Mouse (Mus musculus) megakaryocyte-erythroid progenitor cell, adult 5-6 weeks (primary cell): ENCODE data around the gene Tram1l1. TPM values are rescaled to one million over a fixed set of nuclear protein-coding genes. Genes with fewer than 3 reads are reported as not detected.
A peak's percentile ranks its signal among the peaks of the same experiment; 100 is the strongest.

Experiments
- ATAC-seq: replicated peaks from 2 replicates; pipeline ENCODE4 v1.8.0; 2016; ENCODE audit warnings: mild to moderate bottlenecking, inconsistent platforms; ENCODE audit not compliant: severe bottlenecking, poor library complexity, low FRiP score, low TSS enrichment
- total RNA-seq, 2 experiments: library from RNA; stranded (forward) in 1 of 2; stranded (reverse) in 1 of 2; fragments of 200-1000, 215-1000 nt in 1 of 2; fragments of >200 nt in 1 of 2; fragmentation: Nextera tagmentation in 1 of 2; gene quantifications; 2 replicates each; pipeline ENCODE4 v1.2.3; 2014 to 2017

Gene Tram1l1
- total RNA-seq (2014; fragmentation: Nextera tagmentation), result not detected in 2 replicates
- total RNA-seq (2017), result not detected in 2 replicates

DNA sequence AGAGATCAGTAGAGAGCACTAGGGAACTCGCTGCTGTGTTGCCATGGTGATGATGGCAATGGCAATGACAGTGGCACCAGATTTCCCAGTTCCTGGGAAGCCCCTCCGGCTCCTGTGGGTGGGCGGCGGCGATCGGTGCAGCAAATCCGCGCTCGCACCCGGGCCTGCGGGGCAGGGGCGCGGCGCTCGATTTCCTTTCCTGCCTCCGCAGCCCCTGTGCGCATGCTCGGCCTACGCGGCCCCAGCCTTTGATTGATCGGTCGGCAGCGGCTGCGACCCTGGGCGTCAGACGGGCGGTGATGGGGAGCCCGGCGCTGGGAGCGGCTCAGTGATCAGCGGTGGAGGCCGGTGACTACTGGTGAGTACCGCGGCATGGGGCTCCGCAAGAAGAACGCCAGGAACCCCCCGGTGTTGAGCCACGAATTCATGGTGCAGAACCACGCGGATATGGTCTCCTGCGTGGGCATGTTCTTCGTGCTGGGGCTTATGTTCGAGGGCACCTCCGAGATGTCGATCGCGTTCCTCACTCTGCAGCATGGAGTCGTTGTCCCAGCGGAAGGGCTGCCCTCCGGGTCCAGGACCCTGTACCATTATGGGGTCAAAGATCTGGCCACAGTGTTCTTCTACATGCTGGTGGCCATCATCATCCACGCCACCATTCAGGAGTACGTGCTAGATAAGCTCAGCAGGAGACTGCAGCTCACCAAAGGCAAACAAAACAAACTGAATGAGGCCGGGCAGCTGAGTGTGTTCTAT lies at the start of gene Tram1l1:
TSS of gene Tram1l1 (plus strand) at position 35 of the 756 bp plus-strand sequence.
- no peak for ATAC-seq

DNA sequence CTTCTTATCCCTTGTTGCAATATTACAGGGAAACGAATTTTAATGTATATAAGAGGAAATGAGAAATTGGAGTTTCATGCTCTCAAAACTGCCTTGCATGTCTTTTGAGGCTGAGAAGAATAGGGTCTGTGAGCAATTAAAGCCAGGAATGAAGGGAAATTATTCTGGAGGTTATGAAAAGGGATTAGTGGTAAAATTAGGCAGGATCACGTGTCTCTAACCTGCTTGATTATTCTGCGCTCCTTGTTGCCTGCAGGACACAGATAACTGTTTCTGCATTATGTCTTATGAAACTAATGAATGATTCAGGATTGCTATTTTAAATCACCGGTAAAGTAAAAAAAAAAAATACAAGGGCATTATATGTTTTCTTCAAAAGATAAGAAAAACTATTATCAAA lies 49.4 kb upstream of the Tram1l1 start:
- ATAC-seq, result no peak

DNA sequence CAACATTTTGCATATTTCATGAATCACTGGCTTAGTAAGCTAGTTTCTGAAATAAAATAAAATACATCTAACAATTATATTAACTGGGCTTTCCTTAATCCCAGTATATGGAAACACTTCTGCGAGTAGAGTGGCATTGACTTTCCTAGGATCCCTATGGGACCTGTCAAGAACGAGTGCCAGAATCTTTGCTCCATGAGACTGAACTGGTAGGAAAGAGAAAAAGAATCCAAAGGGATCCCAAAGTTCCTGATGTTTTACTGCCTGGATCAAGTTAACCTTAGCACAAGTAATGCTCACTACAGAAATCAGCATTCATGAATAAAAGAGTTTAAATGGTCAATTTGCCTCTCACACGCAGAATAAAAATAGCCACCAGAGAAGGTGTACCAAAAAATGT lies 49.0 kb upstream of the Tram1l1 start:
- ATAC-seq, result no peak

DNA sequence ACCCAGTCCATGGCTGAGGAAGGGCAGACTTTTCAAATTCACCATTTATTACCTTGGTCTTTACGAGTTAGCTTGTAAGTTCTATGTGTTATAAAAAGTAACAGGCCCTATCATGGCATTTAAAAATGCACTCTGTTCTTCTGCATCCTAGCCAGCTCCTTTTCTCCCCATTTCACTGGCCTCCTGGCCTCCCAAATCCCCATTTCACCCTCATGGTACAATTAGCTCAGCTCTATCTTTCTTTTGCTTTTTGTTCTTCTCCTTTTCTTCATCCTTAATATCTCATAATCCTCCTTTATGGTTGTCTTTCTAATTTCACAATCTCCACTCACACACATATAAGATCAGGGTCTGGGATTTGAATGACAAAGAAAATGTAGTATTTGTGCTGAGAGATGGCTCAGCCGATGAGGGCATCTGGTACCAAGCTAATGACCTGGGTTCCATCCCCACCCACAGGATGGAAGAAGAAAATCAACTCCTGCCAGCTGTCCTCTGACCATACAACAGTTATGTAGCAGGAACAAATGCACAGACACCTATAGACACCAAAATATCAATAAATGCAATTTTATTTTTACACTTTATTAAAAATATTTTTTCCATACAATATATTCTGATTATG lies 48.1 kb upstream of the Tram1l1 start:
- no peak for ATAC-seq

DNA sequence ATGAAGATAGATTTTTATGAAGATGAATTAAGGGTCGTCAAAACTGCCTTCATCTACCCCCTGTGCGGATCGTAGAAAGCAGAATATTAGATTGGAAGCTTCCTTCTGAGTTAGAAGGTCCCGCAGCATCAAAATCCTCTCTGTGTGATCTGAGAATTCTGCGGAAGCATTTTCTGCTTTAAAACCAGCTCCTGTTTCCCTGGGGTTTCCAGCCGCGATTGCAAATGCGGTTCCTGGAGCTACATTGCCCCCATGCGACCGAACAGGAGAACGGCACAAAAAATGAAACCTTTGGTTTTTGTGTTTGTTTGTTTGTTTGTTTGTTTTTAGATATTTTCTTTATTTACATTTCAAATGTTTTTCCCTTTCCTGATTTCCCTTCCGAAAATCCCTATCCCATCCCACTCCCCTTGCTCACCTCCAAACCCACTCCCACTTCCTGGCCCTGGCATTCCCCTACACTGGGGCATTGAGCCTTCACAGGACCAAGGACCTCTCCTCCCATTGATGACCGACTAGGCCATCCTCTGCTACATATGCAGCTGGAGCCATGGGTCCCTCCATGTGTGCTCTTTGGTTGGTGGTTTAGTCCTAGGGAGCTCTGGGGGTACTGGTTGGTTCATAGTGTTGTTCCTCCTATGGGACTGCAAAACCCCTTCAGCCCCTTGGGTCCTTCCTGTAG lies 45.6 kb upstream of the Tram1l1 start:
- peak; percentile 81 for ATAC-seq

DNA sequence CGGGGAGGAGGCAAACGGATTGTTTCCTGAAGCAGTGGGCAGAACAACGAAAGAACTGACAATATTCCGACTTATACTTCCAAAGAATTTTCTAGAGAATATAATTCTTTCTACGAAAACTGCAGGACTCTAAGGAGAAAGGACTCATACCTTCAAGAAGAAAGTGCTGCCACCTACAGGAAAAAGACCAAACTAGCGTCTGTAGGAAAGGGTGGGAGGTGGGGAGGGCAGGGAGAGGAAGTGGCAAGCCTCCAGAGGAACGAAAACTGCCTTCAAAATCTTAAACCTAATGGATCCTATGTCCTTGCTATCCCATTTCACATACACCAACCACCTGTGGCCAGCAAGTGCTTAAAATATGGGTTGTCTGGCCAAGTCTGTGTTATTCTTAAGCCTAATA lies 31.7 kb upstream of the Tram1l1 start:
- peak; percentile 93 for ATAC-seq

DNA sequence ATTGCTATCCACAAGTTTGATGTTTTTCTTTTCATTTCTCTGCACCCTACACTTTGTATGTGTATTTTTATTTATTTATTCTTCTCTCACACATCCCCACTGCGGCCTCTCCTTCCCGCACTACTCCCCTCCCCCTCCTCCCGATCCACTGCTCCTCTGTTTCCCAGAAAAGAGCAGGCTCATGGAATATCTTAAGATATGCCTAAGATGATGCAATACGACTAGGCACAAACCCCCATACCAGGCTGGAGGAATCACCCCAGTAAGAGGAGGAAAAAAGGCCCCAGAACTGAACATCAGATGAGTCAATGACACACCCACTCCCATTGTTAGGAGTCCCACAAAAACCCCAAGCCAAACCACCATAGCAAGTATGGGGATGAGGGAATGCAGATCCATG lies 1.4 kb upstream of the Tram1l1 start:
- ATAC-seq, result no peak

DNA sequence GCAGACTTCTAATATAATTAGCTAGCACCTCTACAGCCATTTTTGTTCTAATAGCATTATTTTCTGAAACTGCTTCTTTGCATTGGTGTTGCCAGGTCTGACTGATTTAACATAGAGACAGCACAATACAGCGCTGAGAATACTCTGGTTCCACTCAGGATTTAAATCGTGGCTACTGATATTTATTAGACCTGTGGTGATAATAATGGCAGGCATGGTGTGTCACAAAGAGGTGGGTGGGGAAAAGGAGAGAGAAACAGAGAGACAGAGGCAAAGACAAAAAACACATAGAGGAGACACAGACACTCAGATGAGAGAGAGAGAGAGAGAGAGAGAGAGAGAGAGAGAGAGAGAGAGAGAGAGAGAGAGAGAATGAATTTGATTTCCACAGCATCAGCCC lies 257 bp upstream of the Tram1l1 start:
- ATAC-seq, result no peak

DNA sequence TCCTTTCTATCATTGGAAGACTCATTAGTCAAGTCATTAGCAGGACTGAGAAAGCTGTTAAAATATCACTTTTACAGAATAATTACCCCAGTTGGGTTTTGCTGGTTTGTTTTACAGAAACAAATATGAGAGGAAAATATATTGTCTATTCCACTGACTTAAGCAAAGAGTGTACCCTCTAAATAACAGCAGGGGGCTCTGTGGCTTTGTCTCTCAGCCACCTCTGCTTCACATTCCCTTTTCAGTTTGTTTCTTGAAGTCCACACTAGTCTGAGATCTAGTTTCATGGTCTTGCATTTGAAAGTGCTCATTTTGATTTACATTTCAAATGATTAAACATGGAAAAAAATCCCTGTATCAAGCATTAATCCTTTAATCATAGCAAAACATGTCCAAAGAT lies 25.8 kb downstream of the Tram1l1 start:
- no peak for ATAC-seq

DNA sequence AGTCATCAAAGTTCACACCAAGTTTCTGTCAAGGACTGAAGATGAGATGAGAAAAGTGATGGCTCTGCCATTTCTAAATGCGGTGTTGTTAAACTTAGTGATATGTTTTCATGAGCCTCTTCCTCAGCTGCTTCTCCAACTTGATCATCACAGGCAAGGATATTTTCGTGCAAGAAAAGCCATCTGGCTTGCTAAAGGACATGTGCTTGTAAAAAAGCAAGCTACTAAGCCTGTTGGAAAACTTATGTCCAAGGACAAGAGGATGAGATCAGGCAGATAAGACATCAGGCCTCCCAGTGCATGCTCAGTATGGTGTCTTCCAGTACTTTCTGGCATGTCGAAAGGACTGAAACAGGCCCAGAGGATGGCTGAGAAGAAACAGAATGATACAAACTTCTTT lies 36.9 kb downstream of the Tram1l1 start:
- ATAC-seq, result no peak

DNA sequence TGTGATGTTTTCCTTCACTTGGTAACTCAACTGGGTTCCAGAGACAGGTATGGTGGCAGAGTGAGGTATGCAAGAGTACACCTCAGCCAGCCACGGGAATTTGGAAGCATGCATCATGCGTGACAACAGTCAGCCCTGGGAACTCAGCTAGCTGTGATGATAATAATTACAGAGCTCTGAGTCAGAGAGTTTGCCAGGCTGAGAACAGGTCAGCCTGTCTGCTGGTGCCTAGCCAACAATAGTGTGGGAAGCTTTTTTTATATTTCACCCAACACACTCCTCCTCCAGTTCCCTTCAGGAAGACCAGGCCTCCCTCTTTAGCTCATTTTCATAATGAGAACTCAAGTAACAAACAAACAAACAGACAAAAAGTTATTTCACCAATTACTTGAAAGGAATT lies 51.4 kb downstream of the Tram1l1 start:
- ATAC-seq, result no peak

Other genes with a start within 250 kb of the Tram1l1 start
- not detected in 2 replicates for gene 1700006A11Rik, start 105.2 kb downstream of the Tram1l1 start, total RNA-seq (2014; fragmentation: Nextera tagmentation)
- gene 1700006A11Rik, start 105.2 kb downstream of the Tram1l1 start, total RNA-seq (2017), result not detected in 2 replicates